Mouse (Mus musculus) heart, adult 2 months (tissue): ENCODE data around the gene Plscr1. TPM values are rescaled to one million over a fixed set of nuclear protein-coding genes. Genes with fewer than 3 reads are reported as not detected.

ENCODE experiments used
- DNase-seq, 2 experiments: peaks; one replicate each; pipeline ENCODE4 v3.0.0; 2021
- H3K27ac ChIP-seq: fragments of 200-600 bp; 2 replicates; pipeline ENCODE4 v1.8.1; 2022
- H3K27me3 ChIP-seq: fragments of 200-500 bp; 2 replicates; pipeline ENCODE4 v1.6.1; 2012; ENCODE audit warnings: mild to moderate bottlenecking, low read length, inconsistent platforms, mixed read lengths; ENCODE audit not compliant: control insufficient read depth, insufficient read depth
- H3K36me3 ChIP-seq: fragments of 200-500 bp; 2 replicates; pipeline ENCODE4 v1.6.1; 2012; ENCODE audit warnings: low read length, inconsistent platforms; ENCODE audit not compliant: control insufficient read depth, insufficient read depth
- H3K4me1 ChIP-seq: fragments of 200-500 bp; 2 replicates; pipeline ENCODE4 v1.6.1; 2011; ENCODE audit warnings: low read length; ENCODE audit not compliant: control insufficient read depth, insufficient read depth
- H3K4me3 ChIP-seq: fragments of 200-600 bp; 2 replicates; pipeline ENCODE4 v1.8.1; 2022
- H3K79me2 ChIP-seq: fragments of 200-500 bp; replicated peaks from 2 replicates; pipeline ENCODE4 v1.6.1; 2012; ENCODE audit warnings: mild to moderate bottlenecking, inconsistent platforms, low read length, moderate library complexity, mixed read lengths; ENCODE audit not compliant: control insufficient read depth, insufficient read depth
- H3K9ac ChIP-seq: fragments of 200-500 bp; 2 replicates; pipeline ENCODE4 v1.6.1; 2012; ENCODE audit warnings: low read depth, mild to moderate bottlenecking, control low read depth, inconsistent platforms, low read length, mixed read lengths
- CTCF ChIP-seq: fragments of 200-600 bp; IDR thresholded peaks from 2 replicates; pipeline ENCODE4 v1.8.1; 2022; ENCODE audit warnings: antibody characterized with exemption, mild to moderate bottlenecking, moderate library complexity
- EP300 ChIP-seq: fragments of 200-500 bp; IDR thresholded peaks from 2 replicates; pipeline ENCODE4 v1.6.1; 2011; ENCODE audit warnings: low read depth, low read length, control low read depth; ENCODE audit not compliant: insufficient read depth
- POLR2A ChIP-seq: fragments of 200-500 bp; IDR thresholded peaks from 2 replicates; pipeline ENCODE4 v1.6.1; 2011; ENCODE audit warnings: mild to moderate bottlenecking, low read depth, low read length, control low read depth; ENCODE audit not compliant: insufficient read depth
- WGBS: fragments of 180-500 bp; shearing (Covaris S2); methylation state at CpG from one replicate; pipeline ENCODE4 v1.1.7; 2018; 5-methylcytosine and 5-hydroxymethylcytosine counted together
- intact Hi-C: fragments of 180-260 bp; cut with DNase I; formaldehyde crosslinking; loops from one replicate; pipeline ENCODE4 v1.15.1; 2025
- polyA plus RNA-seq: library from polyadenylated mRNA; depleted of rRNA; stranded (reverse); fragments of >200 nt; gene quantifications from 2 replicates; pipeline ENCODE4 v1.2.3, GENCODE M21; 2012
- total RNA-seq, 2 experiments: library from RNA; stranded (reverse); gene quantifications; 2 replicates each; pipeline ENCODE4 v1.2.3; 2021

The Plscr1 gene
- total and polyA plus RNA-seq, 3 experiments: 6.1 to 14.0 (median 11.0) TPM

DNA sequence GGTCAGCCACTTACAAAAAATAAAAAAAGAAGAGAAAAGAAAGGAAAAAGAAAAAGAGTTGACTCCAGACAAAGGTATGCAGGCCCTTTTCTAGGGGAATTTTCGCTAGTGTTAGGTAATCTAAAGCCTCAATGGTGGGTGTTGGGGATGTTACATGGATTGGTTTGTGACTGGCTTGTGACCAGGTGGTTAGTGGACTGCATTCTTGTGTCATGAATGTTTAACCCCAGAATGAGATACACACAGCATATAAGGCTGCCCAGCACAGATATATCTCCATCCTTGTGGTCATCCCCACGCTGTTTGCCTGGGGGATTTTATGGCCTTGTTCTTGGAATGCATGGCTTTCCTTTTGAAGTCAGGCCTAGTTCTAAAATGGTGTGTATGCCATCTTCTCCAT is 23.7 kb downstream of the Plscr1 start:
- DNase-seq: no peak
- H3K36me3 ChIP-seq: peaks cover 15% of the 10 kb centered on the region
- TF ChIP-seq CTCF: no peak
- no peak for TF ChIP-seq POLR2A
- TF ChIP-seq EP300: no peak
- 95% methylated on average over 2 of the region's 2 CpGs for WGBS
- H3K4me1 ChIP-seq: peaks cover 8% of the 10 kb centered on the region
- H3K27me3 ChIP-seq: no peaks in the 10 kb centered on the region
- no peak overlapping the region for H3K27ac ChIP-seq
- H3K4me3 ChIP-seq: no peak overlapping the region
- H3K9ac ChIP-seq: no peak overlapping the region
- no peaks in the 10 kb centered on the region for H3K79me2 ChIP-seq
- intact Hi-C loops: loop anchor here (10.0 kb wide), 1 partner anchor 272 kb away; the partner anchor contains the start of gene Plod2

DNA sequence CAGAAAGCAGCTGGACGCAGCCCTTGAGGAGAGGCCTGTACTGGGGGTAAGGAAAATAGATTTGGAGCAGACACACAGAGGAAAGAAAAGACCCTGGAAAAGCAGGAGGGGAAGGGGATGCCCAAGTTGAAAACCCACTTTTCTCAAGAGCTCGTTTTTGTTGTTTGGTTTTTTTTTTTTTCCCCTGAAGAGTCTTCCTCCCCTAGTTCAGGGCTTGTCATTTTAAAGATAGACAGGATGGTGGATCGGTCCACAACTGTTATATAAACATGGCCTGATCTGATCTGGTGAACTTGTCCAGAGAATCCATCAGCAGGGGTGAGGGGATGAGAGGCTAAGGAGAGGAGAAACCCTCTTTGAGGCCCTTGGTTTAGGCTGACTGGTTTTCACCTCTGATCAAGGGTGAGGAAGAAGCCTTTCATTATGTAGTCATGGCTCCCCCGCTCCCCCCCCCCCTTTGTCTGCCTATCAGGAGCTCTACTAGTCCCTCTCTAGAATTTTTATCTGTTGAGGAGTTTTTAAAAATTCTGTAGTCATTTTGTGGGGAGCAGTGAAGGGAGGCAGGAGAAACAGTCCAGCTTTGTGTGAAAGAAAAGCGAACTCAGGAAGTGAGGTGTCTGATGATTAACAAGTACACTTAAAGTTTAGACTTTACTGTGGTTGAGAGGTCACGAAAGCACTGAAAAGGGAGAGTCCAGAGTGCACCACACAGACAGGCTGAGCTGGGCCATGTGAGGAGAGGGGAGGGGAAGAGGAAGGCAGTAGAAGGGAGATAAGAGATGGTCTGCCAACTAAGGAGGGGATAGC is 24.6 kb downstream of the Plscr1 start:
- peaks cover 19% of the 10 kb centered on the region for H3K36me3 ChIP-seq
- H3K4me1 ChIP-seq: peaks cover 9% of the 10 kb centered on the region
- H3K27me3 ChIP-seq: no peaks in the 10 kb centered on the region
- no peaks in the 10 kb centered on the region for H3K79me2 ChIP-seq
- no peak for TF ChIP-seq CTCF
- no peak for TF ChIP-seq POLR2A
- TF ChIP-seq EP300: no peak
- H3K9ac ChIP-seq: no peak overlapping the region
- WGBS: 67% methylated on average over 6 of the region's 6 CpGs
- peak overlapping the region; percentile 97 for H3K27ac ChIP-seq
- no peak overlapping the region for H3K4me3 ChIP-seq
- no peak for DNase-seq
- intact Hi-C loops: loop anchor here (2.0 to 10.0 kb wide), 2 partner anchors 101 to 271 kb away; partner anchors contain the start of gene Plod2

DNA sequence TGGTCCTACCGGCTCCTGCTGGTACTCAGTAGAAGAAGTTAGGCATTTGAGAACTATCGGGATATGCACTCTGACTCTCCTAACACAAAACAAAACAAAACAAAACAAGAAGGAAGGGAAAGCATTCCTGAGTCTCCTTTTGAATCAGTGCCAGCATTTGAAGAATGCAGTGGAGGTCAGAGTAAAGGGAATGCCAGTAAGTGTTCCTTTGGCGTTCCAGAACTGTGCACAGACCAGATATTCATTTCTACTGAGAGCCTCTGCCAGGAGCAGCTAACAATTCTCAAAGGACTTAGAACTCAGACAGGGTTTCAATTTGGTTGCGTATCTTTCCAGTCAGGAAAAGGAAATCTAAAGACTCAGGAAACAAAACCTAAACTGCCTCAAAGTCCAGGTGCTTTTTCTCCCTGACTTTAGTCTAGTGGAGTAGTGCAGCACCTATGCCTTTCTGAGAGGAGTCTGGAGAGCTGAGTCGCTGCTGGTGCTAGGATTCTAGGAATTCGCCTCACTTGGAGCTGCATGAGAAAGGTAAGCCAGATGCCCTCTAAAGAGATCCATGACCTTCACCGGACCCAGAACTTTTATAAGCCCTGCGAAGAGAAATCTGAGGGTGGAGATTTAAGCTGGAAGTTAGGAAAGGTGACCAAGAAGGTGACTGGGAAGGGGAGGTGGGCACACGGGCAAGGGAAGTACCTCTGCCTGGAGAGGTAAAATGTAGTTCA is 26.1 kb downstream of the Plscr1 start, which contains the start of gene Plscr2:
TSS of gene Plscr2 (plus strand) at position 117 of the 722 bp plus-strand sequence.
- WGBS: 19% methylated on average over 9 of the region's 9 CpGs
- H3K4me1 ChIP-seq: peaks cover 9% of the 10 kb centered on the region
- peak in 1 of 2 experiments; percentile 56 for DNase-seq
- H3K79me2 ChIP-seq: no peaks in the 10 kb centered on the region
- no peak for TF ChIP-seq CTCF
- no peak for TF ChIP-seq EP300
- TF ChIP-seq POLR2A: peak; percentile 70
- peak within 1 kb of the TSS; percentile 97 for H3K27ac ChIP-seq
- H3K36me3 ChIP-seq: peaks cover 23% of the 10 kb centered on the region
- H3K27me3 ChIP-seq: no peaks in the 10 kb centered on the region
- intact Hi-C loops: loop anchor here (1.0 to 10.0 kb wide), 6 partner anchors 25 to 269 kb away; partner anchors contain the start of genes Plod2 and Plscr4
- H3K9ac ChIP-seq: peak within 1 kb of the TSS; percentile 99
- H3K4me3 ChIP-seq: peak within 1 kb of the TSS; percentile 50

DNA sequence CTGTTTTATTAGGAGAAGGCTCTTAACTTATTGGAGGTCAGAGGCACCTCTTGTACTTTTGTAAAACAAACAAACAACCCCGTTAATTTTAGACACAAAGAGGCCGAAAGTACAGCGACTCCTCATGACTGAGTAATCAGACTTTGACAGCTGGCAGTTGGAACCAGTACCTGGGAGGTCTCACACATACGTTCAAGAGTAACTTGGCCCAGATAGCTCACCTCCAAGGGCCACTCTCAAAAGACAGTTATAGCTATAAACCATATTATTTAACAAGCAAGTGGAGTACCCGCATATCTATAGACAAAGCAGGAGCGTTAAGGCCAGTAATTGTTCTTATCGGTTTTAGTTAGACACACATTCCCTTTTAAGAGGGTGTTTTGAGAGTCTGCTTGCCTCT is 26.8 kb downstream of the Plscr1 start:
- peak overlapping the region; percentile 99 for H3K9ac ChIP-seq
- DNase-seq: peak in 1 of 2 experiments; percentile 27
- 23% methylated on average over 7 of the region's 7 CpGs for WGBS

DNA sequence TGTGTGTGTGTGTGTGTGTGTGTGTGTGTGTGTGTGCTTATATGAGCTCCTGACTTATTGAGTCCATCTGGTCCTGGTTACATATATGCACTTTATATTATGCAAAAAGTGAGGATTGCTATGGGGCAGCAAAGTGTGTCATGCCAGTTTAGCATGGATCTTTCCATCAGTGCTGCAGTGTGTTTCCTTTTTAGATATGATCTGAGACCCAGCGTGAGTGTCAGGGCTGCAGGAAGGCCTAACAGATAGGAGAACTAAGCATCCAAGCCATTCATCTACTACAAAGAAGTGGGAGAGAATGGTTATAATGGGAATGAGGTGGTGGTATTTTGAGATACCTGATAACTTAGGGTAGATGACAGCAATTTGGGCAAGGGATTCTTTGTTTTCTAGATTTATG is 30.5 kb downstream of the Plscr1 start:
- intact Hi-C loops: no loop called here
- TF ChIP-seq EP300 (no peak), POLR2A (no peak), CTCF (no peak)
- DNase-seq: no peak

More for the DNA sequence above, 26.8 kb downstream of the Plscr1 start:
- no peaks in the 10 kb centered on the region for H3K27me3 ChIP-seq
- H3K79me2 ChIP-seq: no peaks in the 10 kb centered on the region
- H3K27ac ChIP-seq: peak overlapping the region; percentile 97
- H3K36me3 ChIP-seq: peaks cover 25% of the 10 kb centered on the region
- peaks cover 8% of the 10 kb centered on the region for H3K4me1 ChIP-seq
- TF ChIP-seq POLR2A: no peak
- TF ChIP-seq EP300: no peak
- TF ChIP-seq CTCF: no peak
- H3K4me3 ChIP-seq: peak overlapping the region; percentile 50
- intact Hi-C loops: loop anchor here (5.0 to 10.0 kb wide), 4 partner anchors 51 to 268 kb away; partner anchors contain the start of genes Plod2 and Plscr4

More for the DNA sequence above, 30.5 kb downstream of the Plscr1 start:
- peaks cover 6% of the 10 kb centered on the region for H3K4me1 ChIP-seq
- no peak overlapping the region for H3K9ac ChIP-seq
- no peaks in the 10 kb centered on the region for H3K27me3 ChIP-seq
- H3K27ac ChIP-seq: no peak overlapping the region
- no peaks in the 10 kb centered on the region for H3K79me2 ChIP-seq
- WGBS: 21% methylated on average over 1 of the region's 1 CpGs
- H3K4me3 ChIP-seq: no peak overlapping the region
- peaks cover 39% of the 10 kb centered on the region for H3K36me3 ChIP-seq
